Mouse (Mus musculus): ENCODE measurements around the gene Ncbp2.

Ncbp2 gene

DNA sequence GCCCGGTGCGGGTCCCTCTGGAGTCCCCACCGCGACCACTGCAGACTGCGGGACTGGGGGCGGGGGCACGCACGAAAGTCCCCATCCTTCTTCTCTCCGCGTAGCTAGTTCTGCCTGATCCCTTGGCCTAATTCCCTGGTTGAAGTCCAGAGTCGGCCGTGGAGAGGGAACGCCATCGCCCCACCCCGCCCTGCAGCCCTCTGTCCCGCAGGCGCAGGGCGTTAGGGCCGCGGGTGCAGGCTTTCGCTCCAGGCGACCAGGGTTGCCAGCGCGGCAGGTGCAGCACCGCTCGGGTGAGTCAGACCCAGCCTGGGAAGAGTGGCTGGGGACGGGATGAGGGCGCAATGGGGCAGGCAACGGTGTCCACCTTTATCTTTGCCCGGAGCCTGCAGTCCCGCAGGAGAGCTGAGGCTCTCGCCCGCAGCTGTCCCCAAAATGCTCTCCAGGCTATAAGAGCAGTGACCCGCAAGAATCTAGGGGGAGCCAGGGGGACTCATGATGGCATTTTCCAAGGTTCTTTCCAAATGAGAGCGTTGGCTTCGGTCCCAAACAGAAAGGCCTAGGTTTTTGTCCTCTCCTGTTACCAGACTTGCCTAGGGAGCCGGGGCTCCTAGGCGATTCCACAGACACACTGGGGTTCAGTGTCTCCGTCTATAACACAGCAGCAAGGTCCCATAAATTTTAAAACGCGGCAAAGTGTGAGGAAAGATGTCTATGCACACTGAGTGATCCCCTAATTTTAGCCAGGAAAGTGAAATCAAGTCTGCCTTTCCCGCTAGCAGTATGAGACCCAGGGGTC is 14.4 kb upstream of the Ncbp2 start, which contains the start of gene Pigz:
Pigz (plus strand) TSS at position 101 of the 799 bp plus-strand sequence.
- in situ Hi-C loops (cut with MboI; ENCODE audit: unreplicated experiment in 2 of 2) = loop anchor here (10.0 to 25.0 kb wide), 2 partner anchors 553 to 761 kb away; partner anchors contain the start of genes Slc51a (in 1 of the 2) and Zdhhc19 (in 1 of the 2)

DNA sequence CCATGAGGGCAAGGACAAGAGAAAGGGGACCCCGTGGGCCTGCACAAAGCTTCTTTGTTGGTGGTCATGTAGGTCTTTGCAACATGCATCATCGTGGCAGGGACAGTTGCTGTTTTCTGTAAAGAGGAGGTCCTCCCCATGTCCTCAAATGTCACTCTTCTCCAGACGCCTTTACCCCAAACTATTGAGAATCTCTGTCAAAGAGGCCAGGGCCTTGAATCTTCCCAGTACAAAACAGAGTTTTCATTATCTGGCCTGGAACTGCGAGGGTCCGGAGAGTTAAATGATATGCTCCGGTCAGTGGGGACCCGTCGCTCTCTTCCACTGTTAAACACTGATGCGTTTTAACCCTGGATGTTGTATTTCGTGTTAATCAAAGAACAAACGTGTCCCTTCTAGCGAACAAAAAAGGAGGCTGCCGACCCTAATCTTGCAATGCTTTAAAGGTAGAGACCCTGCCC is 13.7 kb upstream of the Ncbp2 start:
- in situ Hi-C loops (cut with MboI; ENCODE audit: unreplicated experiment in 2 of 2) = loop anchor here (5.0 to 25.0 kb wide), 3 partner anchors 553 to 760 kb away; partner anchors contain the start of genes Zdhhc19 (in 2 of the 2) and Slc51a (in 1 of the 2)

DNA sequence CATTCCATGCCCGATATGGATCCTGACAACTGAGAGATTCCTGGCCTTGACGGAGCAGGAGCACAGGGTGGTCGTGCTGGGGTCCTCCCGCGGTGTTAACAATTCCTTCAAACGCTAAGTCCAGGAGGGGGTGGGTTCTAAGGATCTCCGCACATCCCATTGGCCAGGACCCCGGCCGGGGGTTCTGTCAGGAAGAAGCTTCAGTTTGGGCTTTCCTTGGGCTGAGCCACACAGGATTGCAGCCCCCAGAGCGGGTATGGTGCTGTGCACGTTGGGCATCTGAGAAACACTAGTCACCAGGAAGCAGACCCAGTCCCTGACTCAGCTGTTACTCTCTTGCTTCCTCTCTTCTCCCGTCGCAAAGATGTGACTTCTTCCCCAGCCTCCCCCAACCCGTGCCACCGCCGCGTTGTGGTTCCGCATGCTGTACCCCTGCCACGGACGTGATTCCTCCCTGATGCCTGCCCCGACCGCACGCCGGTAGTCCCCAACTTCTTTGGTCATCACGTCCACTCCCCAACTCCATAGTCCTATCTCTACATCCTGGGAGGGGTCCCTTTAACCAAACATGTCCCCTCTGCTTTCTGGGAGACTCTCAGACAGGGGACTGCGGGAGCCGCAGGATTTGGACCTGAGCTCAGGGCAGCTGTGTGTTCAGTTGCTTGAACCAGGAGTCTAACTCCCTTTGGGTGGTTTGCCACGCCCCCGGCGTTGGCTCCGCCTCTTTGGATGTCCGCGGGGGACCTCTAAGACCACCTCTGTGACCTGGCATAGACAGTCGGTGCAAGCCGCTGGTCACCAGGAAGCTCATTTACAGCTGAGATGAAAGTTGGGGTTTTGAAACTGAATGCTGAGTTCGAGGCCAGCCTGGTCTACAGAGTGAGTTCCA is 13.0 kb upstream of the Ncbp2 start:
- in situ Hi-C loops (cut with MboI; ENCODE audit: unreplicated experiment in 2 of 2) = loop anchor here (5.0 to 25.0 kb wide), 3 partner anchors 552 to 759 kb away; partner anchors contain the start of genes Zdhhc19 (in 2 of the 2) and Slc51a (in 1 of the 2)

DNA sequence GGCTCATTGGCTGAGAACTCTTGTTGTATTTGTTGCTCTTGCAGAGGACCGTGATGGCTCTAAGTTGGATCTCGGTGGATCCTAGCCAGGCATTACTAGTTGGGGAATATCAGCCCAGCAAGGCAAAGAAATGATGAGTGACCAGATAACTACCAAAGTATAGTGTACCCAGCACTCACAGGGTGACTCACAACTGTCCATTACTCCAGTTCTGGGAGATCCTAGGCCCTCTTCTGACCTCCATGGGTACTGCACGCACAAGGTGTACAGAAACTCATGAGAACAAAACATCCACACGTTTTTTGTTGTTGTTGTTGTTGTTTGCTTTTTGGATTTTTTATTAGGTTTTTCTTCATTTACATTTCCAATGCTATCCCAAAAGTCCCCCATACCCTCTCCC is 11.7 kb upstream of the Ncbp2 start:
- in situ Hi-C loops (cut with MboI; ENCODE audit: unreplicated experiment in 2 of 2) = loop anchor here (5.0 to 25.0 kb wide), 3 partner anchors 551 to 758 kb away; partner anchors contain the start of genes Zdhhc19 (in 2 of the 2) and Slc51a (in 1 of the 2)

DNA sequence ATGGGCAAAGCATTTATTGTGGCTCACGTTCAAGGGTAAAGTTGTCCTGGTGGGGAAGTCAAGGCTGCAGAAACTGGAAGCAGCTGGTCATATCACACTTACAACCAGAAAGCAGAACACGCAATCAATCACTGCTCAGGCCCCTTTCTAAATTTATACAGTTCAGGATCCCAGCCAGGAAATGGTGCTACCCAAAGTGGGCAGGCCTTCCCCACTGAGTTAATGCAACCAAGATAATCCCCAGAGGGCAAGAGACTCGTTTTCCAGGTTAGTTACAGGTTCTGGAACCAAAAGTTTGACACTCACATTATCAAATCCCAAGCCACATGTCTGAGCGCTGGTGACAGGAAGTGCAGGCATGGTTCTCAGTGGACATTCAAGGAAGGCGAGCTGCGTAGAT is 9.5 kb upstream of the Ncbp2 start:
- in situ Hi-C loops (cut with MboI; ENCODE audit: unreplicated experiment in 2 of 2) = loop anchor here (5.0 to 25.0 kb wide), 3 partner anchors 548 to 756 kb away; partner anchors contain the start of genes Zdhhc19 (in 2 of the 2) and Slc51a (in 1 of the 2)

DNA sequence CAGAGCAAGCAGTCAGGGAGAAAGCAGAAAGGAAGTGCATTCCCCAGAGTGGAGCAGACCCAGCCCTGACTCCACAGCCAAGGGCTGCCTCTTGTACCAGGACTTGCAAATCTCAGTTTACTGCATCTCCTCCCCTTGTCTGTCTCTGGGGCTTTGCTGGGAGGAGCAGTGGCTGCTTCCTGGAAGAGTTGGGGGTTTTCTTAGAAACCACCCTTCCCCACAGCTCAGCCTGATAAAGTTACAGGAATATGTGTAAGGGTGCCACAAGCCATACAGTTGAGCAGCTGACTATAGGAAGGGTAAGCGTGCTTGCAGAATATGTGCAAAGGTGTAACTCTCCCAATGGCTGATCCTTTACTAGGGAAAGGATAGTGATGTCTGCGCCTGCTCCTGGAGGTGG is 7.7 kb upstream of the Ncbp2 start:
- in situ Hi-C loops (cut with MboI; ENCODE audit: unreplicated experiment in 2 of 2) = loop anchor here in 1 of 2 experiments (25.0 kb wide), 1 partner anchor 547 kb away; the partner anchor contains the start of genes Slc51a and Zdhhc19

DNA sequence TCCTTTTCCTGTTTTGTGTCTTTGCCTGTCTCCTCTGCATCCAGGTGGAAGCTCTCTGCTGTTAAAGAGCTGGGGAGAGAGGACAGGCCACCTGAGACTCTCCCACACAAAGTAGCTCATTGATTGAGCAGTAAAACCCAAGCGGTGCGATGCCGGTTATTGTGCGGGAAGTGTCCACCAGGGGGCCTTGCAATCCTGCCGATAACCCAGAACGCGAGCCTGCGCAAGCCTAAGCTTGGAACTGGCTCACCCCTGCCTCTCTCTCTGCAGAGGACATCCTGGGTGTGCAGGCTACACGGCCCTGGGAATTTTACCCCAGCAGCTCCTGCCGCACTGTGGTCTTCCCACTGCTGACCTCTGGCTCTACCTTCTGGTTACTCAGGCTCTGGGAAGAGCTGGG is 4.3 kb upstream of the Ncbp2 start:
- in situ Hi-C loops (cut with MboI; ENCODE audit: unreplicated experiment in 2 of 2) = loop anchor here in 1 of 2 experiments (25.0 kb wide), 1 partner anchor 543 kb away; the partner anchor contains the start of genes Slc51a and Zdhhc19

DNA sequence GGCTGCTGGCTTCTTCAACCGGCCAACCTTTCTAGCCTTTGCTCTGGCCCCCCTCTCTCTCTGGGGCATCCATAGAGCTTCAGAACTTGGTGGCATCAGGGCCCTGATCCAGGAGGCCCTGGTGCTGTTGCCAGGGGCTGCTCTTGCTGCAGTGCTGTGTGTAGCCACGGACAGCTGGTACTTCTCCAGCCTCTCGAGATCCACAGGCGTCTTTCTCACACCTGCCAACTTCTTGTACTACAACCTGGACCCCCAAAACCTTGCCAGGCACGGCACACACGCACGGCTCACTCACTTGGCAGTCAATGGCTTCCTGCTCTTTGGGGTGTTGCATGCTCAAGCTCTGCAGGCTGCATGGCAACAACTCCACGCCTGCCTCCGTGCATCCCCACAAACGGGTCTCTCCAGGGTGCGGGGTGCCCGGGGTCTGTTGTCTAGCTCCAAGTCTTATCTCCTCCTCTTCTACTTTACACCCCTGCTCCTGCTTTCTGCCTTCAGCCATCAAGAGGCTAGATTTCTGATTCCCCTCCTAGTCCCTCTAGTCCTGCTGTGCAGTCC is 3.5 kb upstream of the Ncbp2 start:
- in situ Hi-C loops (cut with MboI; ENCODE audit: unreplicated experiment in 2 of 2) = loop anchor here (5.0 to 25.0 kb wide), 6 partner anchors 58 to 673 kb away; partner anchors contain the start of genes Fbxo45 (in 2 of the 2), Senp5 (in 2 of the 2), Wdr53 (in 2 of the 2) and Slc51a (in 1 of the 2)

DNA sequence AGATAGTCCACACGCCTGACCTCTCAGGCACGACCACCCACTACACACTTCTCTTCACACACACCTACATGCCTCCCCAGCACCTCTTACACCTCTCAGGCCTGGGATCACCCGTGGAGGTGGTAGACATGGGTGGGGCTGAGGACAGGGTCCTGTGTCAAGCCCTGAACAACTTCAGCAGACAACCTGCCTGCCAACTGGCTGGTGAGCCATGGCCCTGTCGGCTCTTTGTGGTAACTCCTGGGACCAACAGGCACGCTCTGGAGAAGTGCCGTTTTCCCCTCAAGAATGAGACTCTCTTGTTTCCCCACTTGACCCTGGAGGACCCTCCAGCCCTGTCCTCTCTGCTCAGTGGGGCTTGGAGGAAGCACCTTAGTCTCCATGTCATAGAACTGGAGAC is 2.9 kb upstream of the Ncbp2 start:
- in situ Hi-C loops (cut with MboI; ENCODE audit: unreplicated experiment in 2 of 2) = loop anchor here (5.0 to 25.0 kb wide), 6 partner anchors 57 to 672 kb away; partner anchors contain the start of genes Fbxo45 (in 2 of the 2), Senp5 (in 2 of the 2), Wdr53 (in 2 of the 2) and Slc51a (in 1 of the 2)

DNA sequence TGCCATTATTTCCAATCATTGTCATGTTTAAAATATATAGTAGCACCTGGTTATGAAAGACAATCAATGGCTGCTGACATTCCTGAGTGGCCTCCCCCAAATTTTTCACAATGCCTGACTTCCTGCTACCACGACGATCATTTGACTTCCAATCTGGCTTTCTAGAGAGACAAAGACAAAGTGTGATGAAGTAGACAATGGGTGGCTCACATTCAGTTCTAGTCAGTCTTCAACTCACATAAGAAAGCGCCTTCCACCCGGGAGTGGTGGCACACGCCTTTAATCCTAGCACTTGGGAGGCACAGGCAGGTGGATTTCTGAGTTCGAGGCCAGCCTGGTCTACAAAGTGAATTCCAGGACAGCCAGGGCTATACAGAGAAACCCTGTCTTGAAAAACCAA is 2.3 kb upstream of the Ncbp2 start:
- in situ Hi-C loops (cut with MboI; ENCODE audit: unreplicated experiment in 2 of 2) = loop anchor here (5.0 to 25.0 kb wide), 6 partner anchors 56 to 671 kb away; partner anchors contain the start of genes Fbxo45 (in 2 of the 2), Senp5 (in 2 of the 2), Wdr53 (in 2 of the 2) and Slc51a (in 1 of the 2)

DNA sequence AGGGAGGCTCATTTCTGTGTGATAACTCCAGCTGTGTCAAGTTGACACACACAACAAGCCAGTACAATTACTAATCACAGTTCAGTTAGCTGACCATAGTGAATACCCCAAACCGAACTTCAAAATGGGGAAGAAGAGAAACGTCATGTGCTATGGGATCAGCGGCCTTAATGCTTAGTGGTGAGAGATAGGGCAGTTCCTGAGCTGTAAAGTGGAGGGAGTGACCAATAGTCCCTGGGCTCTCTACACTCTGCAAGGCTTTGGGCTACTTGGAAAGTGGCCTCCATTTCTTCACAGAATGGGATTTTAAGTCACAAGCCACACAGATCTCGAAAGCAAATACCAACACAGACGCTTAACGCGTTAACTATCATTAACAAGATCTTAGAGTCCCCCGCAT is 980 bp upstream of the Ncbp2 start:
- in situ Hi-C loops (cut with MboI; ENCODE audit: unreplicated experiment in 2 of 2) = loop anchor here (5.0 to 25.0 kb wide), 6 partner anchors 55 to 670 kb away; partner anchors contain the start of genes Fbxo45 (in 2 of the 2), Senp5 (in 2 of the 2), Wdr53 (in 2 of the 2) and Slc51a (in 1 of the 2)

DNA sequence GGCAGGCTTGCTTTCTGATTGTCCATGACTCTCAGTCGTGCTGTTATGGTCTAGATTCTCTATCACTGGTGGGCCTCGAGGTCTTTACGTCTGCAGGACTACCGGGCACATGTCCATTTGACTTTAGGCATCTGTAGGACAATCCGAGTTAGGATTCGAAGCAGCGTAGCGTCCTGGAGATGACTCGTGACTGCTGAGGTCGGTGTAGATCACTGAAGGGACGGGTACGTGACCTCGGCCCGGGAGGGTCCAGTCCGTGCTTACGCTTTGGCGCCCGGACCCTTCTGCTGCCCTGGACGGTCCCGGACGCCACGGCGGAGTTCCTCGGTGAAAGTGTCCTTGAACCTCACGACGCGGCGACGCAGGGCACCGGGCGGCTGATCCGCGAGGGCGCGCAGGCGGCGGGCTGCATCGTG is 404 bp upstream of the Ncbp2 start:
- in situ Hi-C loops (cut with MboI; ENCODE audit: unreplicated experiment in 2 of 2) = loop anchor here (5.0 to 25.0 kb wide), 6 partner anchors 54 to 669 kb away; partner anchors contain the start of genes Fbxo45 (in 2 of the 2), Senp5 (in 2 of the 2), Wdr53 (in 2 of the 2) and Slc51a (in 1 of the 2)

DNA sequence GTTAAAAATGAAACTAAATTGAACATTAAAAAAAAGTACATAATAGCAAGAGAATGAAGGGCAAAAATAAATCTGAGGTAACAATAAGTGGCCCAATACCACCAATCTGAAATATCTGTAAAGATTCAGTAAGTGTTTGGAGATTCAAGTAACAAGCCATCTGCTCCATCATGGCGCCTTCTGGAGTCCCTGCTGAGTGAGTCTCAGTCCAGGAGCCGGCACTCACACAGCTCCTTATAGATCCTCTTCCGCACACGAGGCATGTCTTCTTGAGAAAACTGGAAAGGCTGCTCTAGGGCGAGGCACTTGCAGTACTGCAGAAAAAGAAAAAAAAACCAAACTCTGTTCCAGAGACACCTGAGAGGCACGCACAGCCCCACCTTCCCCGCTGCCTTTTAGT is 14.9 kb downstream of the Ncbp2 start:
- in situ Hi-C loops (cut with MboI; ENCODE audit: unreplicated experiment in 2 of 2) = no loop called here

DNA sequence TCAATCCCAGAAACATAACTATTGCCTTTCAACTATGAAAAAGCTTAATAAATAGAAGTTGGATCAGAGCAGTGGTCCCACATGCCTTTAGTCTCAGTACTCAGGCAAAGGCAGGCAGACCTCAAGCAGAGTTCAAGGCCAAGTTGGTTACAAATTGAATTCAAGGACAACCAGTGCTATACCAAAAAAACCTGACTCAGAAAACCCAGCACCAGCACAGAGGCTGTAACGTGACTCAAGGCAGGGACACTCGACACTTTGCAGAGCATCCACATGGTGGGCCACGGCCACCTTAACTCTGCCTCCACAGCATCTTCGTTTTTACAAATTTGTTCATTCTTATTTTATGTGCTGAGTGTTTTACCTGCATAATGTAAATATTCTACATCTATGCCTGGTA is 26.9 kb downstream of the Ncbp2 start:
- in situ Hi-C loops (cut with MboI; ENCODE audit: unreplicated experiment in 2 of 2) = no loop called here

DNA sequence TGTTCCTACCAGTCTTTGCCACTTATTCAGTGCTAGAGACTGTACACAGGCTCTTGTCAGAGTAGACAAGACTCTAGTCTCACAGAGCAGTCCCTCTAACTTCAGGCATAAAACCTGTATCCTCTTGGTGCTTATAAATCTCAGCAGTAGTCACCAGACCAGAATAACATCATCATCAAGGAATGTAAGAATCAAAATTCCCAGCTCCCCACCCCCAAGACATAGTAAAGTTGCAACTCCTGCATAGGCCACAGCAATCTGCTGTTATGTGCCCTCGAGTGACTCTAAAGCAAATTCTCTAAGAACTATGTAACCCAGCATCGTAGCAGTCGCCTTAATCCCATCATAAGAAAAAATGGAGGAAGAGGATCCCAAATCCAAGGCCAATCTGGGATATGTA is 31.2 kb downstream of the Ncbp2 start:
- in situ Hi-C loops (cut with MboI; ENCODE audit: unreplicated experiment in 2 of 2) = no loop called here

DNA sequence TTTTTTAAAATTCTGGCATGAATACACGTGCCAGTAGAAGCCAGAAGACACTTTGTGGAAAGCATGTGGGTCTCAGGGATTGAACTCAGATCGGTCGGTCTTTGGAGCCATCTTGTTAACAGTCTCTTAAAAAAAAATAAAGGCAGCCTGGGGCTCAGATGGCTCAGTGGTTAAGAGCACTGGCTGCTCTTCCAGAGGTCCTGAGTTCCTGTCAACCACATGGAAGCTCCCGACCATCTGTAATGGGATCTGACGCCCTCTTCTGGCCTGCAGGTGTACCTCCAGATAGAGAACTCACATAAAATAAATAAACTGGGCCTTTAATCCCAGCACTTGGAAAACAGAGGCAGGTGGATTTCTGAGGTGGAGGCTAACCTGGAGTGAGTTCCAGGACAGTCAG is 32.6 kb downstream of the Ncbp2 start:
- in situ Hi-C loops (cut with MboI; ENCODE audit: unreplicated experiment in 2 of 2) = no loop called here

DNA sequence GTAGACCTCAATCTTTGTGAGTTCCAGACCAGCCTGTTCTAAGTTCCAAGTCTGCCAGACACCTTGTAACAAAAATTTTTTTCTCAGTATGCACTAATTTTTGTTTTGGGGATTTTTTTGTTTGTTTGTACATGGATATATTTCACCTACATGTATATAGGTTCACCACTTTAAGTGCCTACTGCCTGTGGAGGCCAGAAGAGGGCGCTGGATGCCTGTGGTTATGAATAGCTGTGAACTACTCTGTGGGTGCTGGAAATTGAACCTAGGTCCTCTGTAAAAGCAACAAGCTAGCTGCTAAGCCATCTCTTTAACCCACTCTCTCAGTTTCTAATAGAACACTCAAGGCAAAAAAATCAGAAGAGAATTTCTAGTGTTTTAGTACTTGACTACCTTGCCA is 43.7 kb downstream of the Ncbp2 start:
- in situ Hi-C loops (cut with MboI; ENCODE audit: unreplicated experiment in 2 of 2) = no loop called here

DNA sequence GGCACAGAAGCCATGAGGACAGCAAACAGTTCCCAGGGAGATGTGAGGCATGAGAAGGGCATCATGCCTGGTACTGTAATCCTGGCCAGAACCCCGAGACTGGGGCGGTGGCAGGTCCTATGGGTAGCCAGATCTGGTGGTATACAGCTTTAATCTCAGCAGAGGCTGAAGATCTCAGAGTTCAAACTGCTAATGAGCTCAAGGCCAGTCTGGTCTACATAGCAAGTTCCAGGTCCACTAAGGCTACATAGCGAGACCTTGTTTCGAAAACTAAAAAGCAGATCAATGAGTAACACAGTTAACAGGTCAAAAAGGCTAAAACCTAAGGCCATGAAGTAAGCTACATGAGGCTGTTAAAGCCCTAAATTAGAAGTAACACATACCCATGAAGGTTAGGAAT is 44.9 kb downstream of the Ncbp2 start:
- in situ Hi-C loops (cut with MboI; ENCODE audit: unreplicated experiment in 2 of 2) = no loop called here

DNA sequence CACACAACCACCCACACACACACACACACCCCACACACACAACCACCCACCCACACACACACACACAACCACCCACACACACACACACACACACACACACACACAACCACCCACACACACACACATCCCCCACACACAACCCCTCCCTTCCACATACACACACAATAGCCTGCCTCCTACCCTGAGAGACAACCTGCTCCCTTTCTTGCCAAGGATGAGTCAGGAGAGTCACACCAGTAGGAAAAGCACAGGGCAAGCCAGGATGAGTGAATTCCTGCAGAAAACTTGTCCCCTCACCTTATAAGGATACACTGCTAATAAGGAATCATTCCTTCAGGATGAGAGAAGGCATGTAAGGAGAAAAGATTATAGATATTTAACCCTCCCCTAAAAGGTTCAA is 45.6 kb downstream of the Ncbp2 start:
- in situ Hi-C loops (cut with MboI; ENCODE audit: unreplicated experiment in 2 of 2) = no loop called here

Data from v-Abl transformed pro-B cells (cell line).